Mouse (Mus musculus) bone marrow, adult 2 months (tissue): ENCODE results near the gene Ubqln4.

Experiments used
- CTCF ChIP-seq: fragments of 200-500 bp; IDR thresholded peaks from 2 replicates; pipeline ENCODE4 v1.5.1; 2011; ENCODE audit warnings: low read length, control low read depth; ENCODE audit not compliant: control insufficient read depth, insufficient read depth
- POLR2A ChIP-seq: fragments of 200-500 bp; IDR thresholded peaks from 2 replicates; pipeline ENCODE4 v1.6.1; 2011; ENCODE audit warnings: low read depth, mild to moderate bottlenecking, control low read depth, low read length, borderline replicate concordance; ENCODE audit not compliant: control insufficient read depth

GRCm38 (mm10) chr3:88521803-88522331 lies 31.7 kb upstream of the Ubqln4 start:
- TF ChIP-seq POLR2A (no peak), CTCF (peak; percentile 96)
